Mouse (Mus musculus): ENCODE measurements around the gene Tmem132c.

DNA sequence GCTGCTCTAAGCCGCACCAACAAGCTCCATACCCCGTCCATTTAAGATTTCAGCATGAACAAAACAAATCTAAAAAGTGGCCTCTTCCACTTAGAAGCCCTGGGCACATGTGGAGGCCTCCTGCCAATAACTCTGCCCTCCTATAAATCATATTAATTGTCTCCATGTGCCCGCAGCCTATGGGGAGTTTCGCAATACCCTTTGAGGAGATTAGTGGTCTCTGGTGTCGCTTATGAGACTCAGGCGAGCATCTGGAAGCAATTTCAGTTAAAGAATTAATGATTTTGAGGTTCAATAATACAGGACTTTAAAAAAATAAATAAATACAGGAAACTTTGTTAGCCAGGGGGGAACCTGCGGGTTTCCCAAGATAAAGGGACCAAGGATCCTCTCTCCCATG lies 1.9 kb upstream of the Tmem132c start:
- no peak for TF ChIP-seq POLR2A (IDR thresholded peaks at IDR 0.05; ENCODE audit: low read depth, low read length)
- TF ChIP-seq CTCF (IDR thresholded peaks at IDR 0.05; ENCODE audit: extremely low read depth, insufficient read length, insufficient replicate concordance, low read depth, low read length), result no peak

Data from small intestine, adult 2 months (tissue).